Mouse (Mus musculus) liver, embryonic 16.5 days (tissue): Measurements from ENCODE around the gene Gse1. TPM values are rescaled to one million over a fixed set of nuclear protein-coding genes. Genes with fewer than 3 reads are reported as not detected.

Experiments used
- ATAC-seq: fragments of 200-750 bp; cut with Nextera tagmentation; 2 replicates; pipeline ENCODE4 v1.8.0; 2017; ENCODE audit warnings: low read depth, mild to moderate bottlenecking, moderate number of reproducible peaks, moderate library complexity
- H3K27ac ChIP-seq: fragments of 300-500 bp; sonication (generic); 2 replicates; pipeline ENCODE4 v1.5.1; 2014; ENCODE audit warnings: mild to moderate bottlenecking, low read length
- H3K27me3 ChIP-seq: fragments of 300-500 bp; sonication (generic); 2 replicates; pipeline ENCODE4 v1.6.1; 2014; ENCODE audit warnings: low read depth, low read length, mixed read lengths; ENCODE audit not compliant: control insufficient read depth, insufficient read depth
- H3K36me3 ChIP-seq: fragments of 300-500 bp; sonication (generic); 2 replicates; pipeline ENCODE4 v1.6.1; 2014; ENCODE audit warnings: mild to moderate bottlenecking; ENCODE audit not compliant: control insufficient read depth, insufficient read depth
- H3K4me1 ChIP-seq: fragments of 300-500 bp; sonication (generic); 2 replicates; pipeline ENCODE4 v1.6.1; 2014; ENCODE audit warnings: low read depth, low read length, mixed read lengths; ENCODE audit not compliant: control insufficient read depth
- H3K4me2 ChIP-seq: fragments of 300-500 bp; sonication (generic); 2 replicates; pipeline ENCODE4 v1.6.1; 2014; ENCODE audit warnings: low read depth, low read length, mixed read lengths
- H3K4me3 ChIP-seq: fragments of 300-500 bp; sonication (generic); 2 replicates; pipeline ENCODE4 v1.5.1; 2014; ENCODE audit warnings: low read depth, mild to moderate bottlenecking, low read length
- H3K9ac ChIP-seq: fragments of 300-500 bp; sonication (generic); 2 replicates; pipeline ENCODE4 v1.6.1; 2014; ENCODE audit warnings: low read depth, low read length
- H3K9me3 ChIP-seq: fragments of 300-500 bp; sonication (generic); replicated peaks from 2 replicates; pipeline ENCODE4 v1.6.1; 2016; ENCODE audit warnings: low read length; ENCODE audit not compliant: control insufficient read depth
- WGBS: fragments of 180-500 bp; shearing (Covaris S2); extraction: QIAGEN DNeasy Blood & Tissue Kit; methylation state at CpG from one replicate; pipeline ENCODE4 v1.1.7; 2014; ENCODE audit not compliant: insufficient replicate concordance; 5-methylcytosine and 5-hydroxymethylcytosine counted together
- polyA plus RNA-seq: library from polyadenylated mRNA; unstranded; fragments of >200 nt; fragmentation: Nextera tagmentation; extraction: Ambion mirVana; gene quantifications from 2 replicates; pipeline ENCODE4 v1.2.1, GENCODE M21; 2015

Gene Gse1
- polyA plus RNA-seq, 1 experiment from 2014 or later = 9.5 TPM

GRCm38 (mm10) chr8:120416522-120417394, 188.5 kb downstream of the Gse1 start:
- ATAC-seq = peak; percentile 56

GRCm38 (mm10) chr8:120418188-120418587, 189.9 kb downstream of the Gse1 start:
- no peak for ATAC-seq
- no peaks in the 10 kb centered on the region for H3K36me3 ChIP-seq
- WGBS = 68% methylated on average over 5 of the region's 5 CpGs
- H3K9me3 ChIP-seq = no peaks in the 10 kb centered on the region
- peaks cover 6% of the 10 kb centered on the region for H3K27me3 ChIP-seq
- H3K4me2 ChIP-seq = no peak overlapping the region
- H3K4me1 ChIP-seq = peaks cover 40% of the 10 kb centered on the region
- no peak overlapping the region for H3K27ac ChIP-seq
- no peak overlapping the region for H3K4me3 ChIP-seq
- no peak overlapping the region for H3K9ac ChIP-seq

More at GRCm38 (mm10) chr8:120416522-120417394, 188.5 kb downstream of the Gse1 start:
- Histone ChIP-seq H3K9ac (peak overlapping the region; percentile 17), H3K9me3 (no peaks in the 10 kb centered on the region), H3K27me3 (peaks cover 6% of the 10 kb centered on the region), H3K4me1 (peaks cover 36% of the 10 kb centered on the region), H3K4me3 (no peak overlapping the region), H3K4me2 (peak overlapping the region; percentile 34; the same call in 1 of the 2 replicates), H3K36me3 (no peaks in the 10 kb centered on the region), H3K27ac (peak overlapping the region; percentile 69)
- 17% methylated on average over 33 of the region's 33 CpGs for whole genome bisulfite sequencing

- H3K9me3 ChIP-seq = no peaks in the 10 kb centered on the region
- no peaks in the 10 kb centered on the region for H3K36me3 ChIP-seq
- 64% methylated on average over 9 of the region's 9 CpGs for WGBS
- H3K4me3 ChIP-seq = no peak overlapping the region
- H3K9ac ChIP-seq = no peak overlapping the region
- H3K4me1 ChIP-seq = peaks cover 46% of the 10 kb centered on the region
- no peak overlapping the region for H3K27ac ChIP-seq
- no peak for ATAC-seq
- peaks cover 6% of the 10 kb centered on the region for H3K27me3 ChIP-seq
- no peak overlapping the region for H3K4me2 ChIP-seq
Measured at GRCm38 (mm10) chr8:120419675-120420074, 191.4 kb downstream of the Gse1 start.

DNA sequence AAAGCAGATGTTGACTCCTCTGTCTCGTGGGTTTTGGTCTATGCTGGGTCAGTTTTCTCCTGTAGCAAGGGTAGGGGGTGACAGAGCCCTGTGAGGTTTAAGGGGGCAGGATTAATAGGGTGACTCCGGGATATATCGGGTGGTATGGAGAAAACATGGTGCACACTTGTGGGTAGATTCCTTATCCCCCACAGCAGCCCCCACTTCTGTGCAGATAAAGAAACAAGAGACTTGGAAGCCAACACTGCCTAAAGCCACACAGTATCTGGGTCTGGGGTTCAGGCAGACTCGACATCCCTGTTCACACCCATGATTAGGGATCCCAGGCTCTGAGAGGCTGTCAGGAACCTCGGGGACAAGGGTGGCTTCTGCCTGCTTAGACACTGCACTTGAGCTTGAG, 192.0 kb downstream of the Gse1 start:
- H3K4me3 ChIP-seq = no peak overlapping the region
- 22% methylated on average over 5 of the region's 5 CpGs for WGBS
- H3K36me3 ChIP-seq = no peaks in the 10 kb centered on the region
- no peaks in the 10 kb centered on the region for H3K9me3 ChIP-seq
- H3K4me1 ChIP-seq = peaks cover 46% of the 10 kb centered on the region
- H3K9ac ChIP-seq = no peak overlapping the region
- H3K27ac ChIP-seq = no peak overlapping the region
- peaks cover 6% of the 10 kb centered on the region for H3K27me3 ChIP-seq
- ATAC-seq = no peak
- no peak overlapping the region for H3K4me2 ChIP-seq

- no peak overlapping the region for H3K4me3 ChIP-seq
- no peak overlapping the region for H3K27ac ChIP-seq
- no peaks in the 10 kb centered on the region for H3K27me3 ChIP-seq
- no peak overlapping the region for H3K4me2 ChIP-seq
- WGBS = 24% methylated on average over 9 of the region's 9 CpGs
- no peaks in the 10 kb centered on the region for H3K9me3 ChIP-seq
- peaks cover 51% of the 10 kb centered on the region for H3K4me1 ChIP-seq
- no peaks in the 10 kb centered on the region for H3K36me3 ChIP-seq
- no peak for ATAC-seq
- peak overlapping the region; percentile 15; the same call in 1 of the 2 replicates for H3K9ac ChIP-seq
Measured at GRCm38 (mm10) chr8:120421638-120422037, 193.4 kb downstream of the Gse1 start.

GRCm38 (mm10) chr8:120422236-120422635, 194.0 kb downstream of the Gse1 start:
- Histone ChIP-seq H3K4me3 (no peak overlapping the region), H3K4me2 (no peak overlapping the region), H3K27ac (no peak overlapping the region), H3K9ac (no peak overlapping the region), H3K27me3 (no peaks in the 10 kb centered on the region), H3K4me1 (peaks cover 46% of the 10 kb centered on the region), H3K9me3 (no peaks in the 10 kb centered on the region), H3K36me3 (no peaks in the 10 kb centered on the region)
- no peak for ATAC-seq
- WGBS = 69% methylated on average over 8 of the region's 8 CpGs

DNA sequence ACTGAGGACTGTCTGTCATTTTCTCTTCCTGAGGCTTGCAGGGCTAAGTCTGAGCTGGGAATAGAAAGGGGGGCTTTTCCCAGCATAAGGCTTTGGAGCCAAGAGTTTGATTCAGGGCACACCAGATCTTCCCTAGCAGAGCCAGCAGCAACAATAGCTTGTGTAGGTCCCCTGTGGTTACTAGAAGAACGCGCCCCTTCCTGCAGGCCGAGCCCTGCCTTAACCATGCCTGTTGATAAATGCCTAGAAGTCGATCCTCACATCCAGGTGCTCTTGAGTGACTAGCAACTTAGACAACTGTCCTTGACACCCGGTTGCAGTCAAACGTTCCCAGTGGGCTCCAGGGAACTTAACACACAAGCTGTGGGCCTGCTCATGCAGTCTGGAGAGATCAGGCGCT, 195.3 kb downstream of the Gse1 start:
- Histone ChIP-seq H3K4me1 (peaks cover 37% of the 10 kb centered on the region), H3K36me3 (no peaks in the 10 kb centered on the region), H3K27ac (no peak overlapping the region), H3K9me3 (no peaks in the 10 kb centered on the region), H3K4me2 (no peak overlapping the region), H3K9ac (no peak overlapping the region), H3K4me3 (no peak overlapping the region), H3K27me3 (no peaks in the 10 kb centered on the region)
- 17% methylated on average over 7 of the region's 7 CpGs for WGBS
- no peak for ATAC-seq

DNA sequence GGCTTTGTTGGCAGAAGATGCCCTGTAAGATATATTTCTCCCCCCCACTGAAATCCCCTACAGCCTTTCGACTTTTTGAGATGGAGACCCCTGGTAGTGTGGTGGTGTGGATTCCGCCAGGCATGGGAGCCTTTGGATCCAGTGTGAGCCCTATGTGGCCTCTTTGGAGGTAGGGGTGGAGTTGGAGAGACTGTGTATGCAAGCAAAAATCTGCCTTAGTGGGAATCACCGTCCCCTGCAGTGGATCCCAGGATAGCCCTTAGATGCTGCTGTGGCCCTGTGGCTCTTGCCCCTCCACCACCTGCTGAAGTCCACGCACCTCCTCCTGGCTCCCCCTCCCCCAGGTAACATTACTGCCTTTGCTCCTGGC, 196.6 kb downstream of the Gse1 start:
- no peak overlapping the region for H3K4me2 ChIP-seq
- H3K9me3 ChIP-seq = no peaks in the 10 kb centered on the region
- no peaks in the 10 kb centered on the region for H3K36me3 ChIP-seq
- no peak overlapping the region for H3K27ac ChIP-seq
- H3K4me1 ChIP-seq = peaks cover 34% of the 10 kb centered on the region
- no peaks in the 10 kb centered on the region for H3K27me3 ChIP-seq
- ATAC-seq = no peak
- H3K4me3 ChIP-seq = no peak overlapping the region
- WGBS = 64% methylated on average over 4 of the region's 4 CpGs
- no peak overlapping the region for H3K9ac ChIP-seq

GRCm38 (mm10) chr8:120425199-120425941, 197.1 kb downstream of the Gse1 start:
- Histone ChIP-seq H3K4me2 (no peak overlapping the region), H3K9ac (no peak overlapping the region)

More at GRCm38 (mm10) chr8:120425199-120425941, 197.1 kb downstream of the Gse1 start:
- Histone ChIP-seq H3K27ac (no peak overlapping the region), H3K27me3 (no peaks in the 10 kb centered on the region), H3K4me1 (peaks cover 31% of the 10 kb centered on the region), H3K36me3 (no peaks in the 10 kb centered on the region), H3K9me3 (no peaks in the 10 kb centered on the region), H3K4me3 (no peak overlapping the region)
- WGBS = 50% methylated on average over 8 of the region's 8 CpGs
- peak; percentile 53 for ATAC-seq
